Mouse (Mus musculus) layer of hippocampus, postnatal 36 days (tissue): Measurements from ENCODE around the gene Bmp4. TPM values are rescaled to one million over a fixed set of nuclear protein-coding genes. Genes with fewer than 3 reads are reported as not detected.

Source experiments
- DNase-seq, 2 experiments: peaks; one replicate each; pipeline ENCODE4 v3.0.0; 2022
- total RNA-seq, 2 experiments: library from RNA; stranded (reverse); gene quantifications; 2 replicates each; pipeline ENCODE4 v1.2.3; 2021

Bmp4 gene
- total RNA-seq, 2 experiments from 2014 or later = 3.8 to 5.2 TPM

- no peak for DNase-seq
These were observed 4.6 kb downstream of the Bmp4 start for GRCm38 (mm10) chr14:46385701-46386477.

GRCm38 (mm10) chr14:46384946-46385691 lies 5.3 kb downstream of the Bmp4 start:
- no peak for DNase-seq

GRCm38 (mm10) chr14:46381457-46381856 lies 9.0 kb downstream of the Bmp4 start:
- DNase-seq = no peak

- DNase-seq = no peak
These were observed 10.2 kb downstream of the Bmp4 start for GRCm38 (mm10) chr14:46380286-46380721.

- DNase-seq = no peak
These were observed 11.2 kb downstream of the Bmp4 start, which contains the start of gene Gm15217 for GRCm38 (mm10) chr14:46379285-46379684. Gene Gm15217 (plus strand): TSS chr14:46379414.

GRCm38 (mm10) chr14:46375796-46376195 lies 14.7 kb downstream of the Bmp4 start:
- DNase-seq = no peak

- no peak for DNase-seq
These were observed 18.0 kb downstream of the Bmp4 start for GRCm38 (mm10) chr14:46372452-46372851.

GRCm38 (mm10) chr14:46363209-46363608 lies 27.3 kb downstream of the Bmp4 start:
- no peak for DNase-seq

- no peak for DNase-seq
These were observed 32.8 kb downstream of the Bmp4 start for GRCm38 (mm10) chr14:46357696-46358095.

GRCm38 (mm10) chr14:46357286-46357685 lies 33.2 kb downstream of the Bmp4 start:
- no peak for DNase-seq

GRCm38 (mm10) chr14:46344750-46345149 lies 45.7 kb downstream of the Bmp4 start:
- DNase-seq = no peak

GRCm38 (mm10) chr14:46338801-46339200 lies 51.7 kb downstream of the Bmp4 start:
- DNase-seq = no peak

Other genes starting within 250 kb of the Bmp4 start
- not detected for gene Gm15217, start 11.3 kb downstream of the Bmp4 start, total RNA-seq